Mouse (Mus musculus) lung, embryonic 16.5 days (tissue): ENCODE measurements around the gene Srarp. TPM values are rescaled to one million over a fixed set of nuclear protein-coding genes. Genes with fewer than 3 reads are reported as not detected.
A peak's percentile ranks its signal among the peaks of the same experiment; 100 is the strongest.

Experiments
- ATAC-seq: fragments of 200-750 bp; cut with Nextera tagmentation; 2 replicates; pipeline ENCODE4 v1.8.0; 2017; ENCODE audit warnings: low read depth, mild to moderate bottlenecking, moderate library complexity
- H3K27ac ChIP-seq: fragments of 300-500 bp; sonication (generic); 2 replicates; pipeline ENCODE4 v1.5.1; 2014; ENCODE audit warnings: mild to moderate bottlenecking, control low read depth, low read length
- H3K27me3 ChIP-seq: fragments of 300-500 bp; sonication (generic); 2 replicates; pipeline ENCODE4 v1.6.1; 2014; ENCODE audit warnings: low read depth, low read length, mixed read lengths; ENCODE audit not compliant: control insufficient read depth, insufficient read depth
- H3K36me3 ChIP-seq: fragments of 300-500 bp; sonication (generic); 2 replicates; pipeline ENCODE4 v1.6.1; 2014; ENCODE audit warnings: low read length; ENCODE audit not compliant: control insufficient read depth, insufficient read depth
- H3K4me1 ChIP-seq: fragments of 300-500 bp; sonication (generic); replicated peaks from 2 replicates; pipeline ENCODE4 v1.6.1; 2014; ENCODE audit warnings: low read length, mixed read lengths; ENCODE audit not compliant: control insufficient read depth, insufficient read depth
- H3K4me2 ChIP-seq: fragments of 300-500 bp; sonication (generic); 2 replicates; pipeline ENCODE4 v1.6.1; 2014; ENCODE audit warnings: low read depth, low read length, control low read depth
- H3K4me3 ChIP-seq: fragments of 300-500 bp; sonication (generic); 2 replicates; pipeline ENCODE4 v1.5.1; 2014; ENCODE audit warnings: mild to moderate bottlenecking, low read length, control low read depth
- H3K9ac ChIP-seq: fragments of 300-500 bp; sonication (generic); 2 replicates; pipeline ENCODE4 v1.6.1; 2014; ENCODE audit warnings: low read length, control low read depth
- H3K9me3 ChIP-seq: fragments of 300-500 bp; sonication (generic); 2 replicates; pipeline ENCODE4 v1.6.1; 2016; ENCODE audit warnings: low read length; ENCODE audit not compliant: control insufficient read depth
- WGBS: fragments of 180-500 bp; shearing (Covaris S2); extraction: QIAGEN DNeasy Blood & Tissue Kit; methylation state at CpG from one replicate; pipeline ENCODE4 v1.1.7; 2014; 5-methylcytosine and 5-hydroxymethylcytosine counted together
- polyA plus RNA-seq: library from polyadenylated mRNA; unstranded; fragments of >200 nt; fragmentation: Nextera tagmentation; extraction: Ambion mirVana; gene quantifications from 2 replicates; pipeline ENCODE4 v1.2.1, GENCODE M21; 2015

Srarp gene
- polyA plus RNA-seq, 1 experiment from 2014 or later: not detected

DNA sequence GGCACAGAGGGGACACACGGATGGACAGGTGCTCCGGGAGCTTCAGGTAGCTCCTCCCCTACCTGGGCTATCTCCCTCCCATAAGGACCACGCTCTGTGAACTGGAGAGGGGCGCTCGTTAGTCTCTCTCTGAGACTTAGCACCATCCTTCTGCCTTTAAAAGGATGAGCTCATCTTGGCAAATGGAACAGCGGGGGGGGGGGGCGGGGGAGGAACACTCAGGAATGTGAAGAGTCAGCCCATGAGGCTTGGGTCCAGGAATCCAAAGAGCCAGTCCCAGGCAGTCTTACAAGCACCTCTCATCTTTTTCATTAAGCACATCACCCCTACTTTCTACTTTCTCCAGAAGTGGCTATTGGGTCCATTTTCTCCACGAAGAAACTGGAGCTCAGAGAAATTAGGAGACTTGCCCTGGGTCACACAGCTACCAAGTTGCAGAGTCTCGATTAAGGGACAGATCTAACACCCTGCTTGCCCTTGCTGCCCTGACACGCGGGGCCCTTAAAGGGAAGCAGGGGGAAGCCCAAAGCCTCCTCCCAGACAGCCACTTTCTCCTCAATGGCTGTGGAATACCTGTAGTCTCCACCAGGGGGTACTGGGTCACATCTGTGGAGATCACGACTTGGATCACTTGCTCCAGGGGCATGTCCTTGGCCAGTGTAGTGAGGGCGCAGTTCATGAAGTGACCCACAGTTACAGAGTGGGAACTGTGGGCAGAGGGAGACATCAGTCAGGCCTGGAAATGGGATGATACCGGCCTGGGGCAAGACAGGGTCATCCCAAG is 29.2 kb downstream of the Srarp start:
- peak; percentile 11; the same call in 1 of the 2 replicates for ATAC-seq
- Histone ChIP-seq H3K27ac (no peak overlapping the region), H3K27me3 (peaks cover 2% of the 10 kb centered on the region; the same call in 1 of the 2 replicates)

DNA sequence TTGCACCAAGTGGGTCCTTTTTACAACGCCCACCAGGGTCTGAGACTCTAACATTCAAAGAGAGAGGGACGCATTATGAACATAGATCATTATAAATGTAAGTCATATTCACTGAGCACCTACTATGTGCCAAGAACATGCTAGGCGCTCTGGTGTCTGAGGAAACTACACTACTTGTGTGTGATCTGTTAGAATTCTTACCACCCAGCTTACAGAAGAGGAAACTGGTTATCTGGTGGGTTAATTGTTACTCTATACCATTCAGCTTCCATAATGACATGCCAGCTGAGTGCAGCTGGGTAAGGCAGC is 30.6 kb downstream of the Srarp start:
- H3K27me3 ChIP-seq: peaks cover 2% of the 10 kb centered on the region; the same call in 1 of the 2 replicates
- ATAC-seq: no peak
- H3K27ac ChIP-seq: no peak overlapping the region
- no peak overlapping the region for H3K9ac ChIP-seq
- H3K4me2 ChIP-seq: no peak overlapping the region
- no peaks in the 10 kb centered on the region for H3K36me3 ChIP-seq
- H3K9me3 ChIP-seq: no peaks in the 10 kb centered on the region
- H3K4me3 ChIP-seq: no peak overlapping the region
- WGBS: 75% methylated on average over 3 of the region's 3 CpGs
- H3K4me1 ChIP-seq: peaks cover 4% of the 10 kb centered on the region; the same call in 1 of the 2 replicates

More for the DNA sequence above, 29.2 kb downstream of the Srarp start:
- no peak overlapping the region for H3K4me3 ChIP-seq
- no peak overlapping the region for H3K4me2 ChIP-seq
- no peaks in the 10 kb centered on the region for H3K36me3 ChIP-seq
- H3K9me3 ChIP-seq: no peaks in the 10 kb centered on the region
- H3K9ac ChIP-seq: no peak overlapping the region
- peaks cover 4% of the 10 kb centered on the region; the same call in 1 of the 2 replicates for H3K4me1 ChIP-seq
- 23% methylated on average over 13 of the region's 14 CpGs for WGBS

DNA sequence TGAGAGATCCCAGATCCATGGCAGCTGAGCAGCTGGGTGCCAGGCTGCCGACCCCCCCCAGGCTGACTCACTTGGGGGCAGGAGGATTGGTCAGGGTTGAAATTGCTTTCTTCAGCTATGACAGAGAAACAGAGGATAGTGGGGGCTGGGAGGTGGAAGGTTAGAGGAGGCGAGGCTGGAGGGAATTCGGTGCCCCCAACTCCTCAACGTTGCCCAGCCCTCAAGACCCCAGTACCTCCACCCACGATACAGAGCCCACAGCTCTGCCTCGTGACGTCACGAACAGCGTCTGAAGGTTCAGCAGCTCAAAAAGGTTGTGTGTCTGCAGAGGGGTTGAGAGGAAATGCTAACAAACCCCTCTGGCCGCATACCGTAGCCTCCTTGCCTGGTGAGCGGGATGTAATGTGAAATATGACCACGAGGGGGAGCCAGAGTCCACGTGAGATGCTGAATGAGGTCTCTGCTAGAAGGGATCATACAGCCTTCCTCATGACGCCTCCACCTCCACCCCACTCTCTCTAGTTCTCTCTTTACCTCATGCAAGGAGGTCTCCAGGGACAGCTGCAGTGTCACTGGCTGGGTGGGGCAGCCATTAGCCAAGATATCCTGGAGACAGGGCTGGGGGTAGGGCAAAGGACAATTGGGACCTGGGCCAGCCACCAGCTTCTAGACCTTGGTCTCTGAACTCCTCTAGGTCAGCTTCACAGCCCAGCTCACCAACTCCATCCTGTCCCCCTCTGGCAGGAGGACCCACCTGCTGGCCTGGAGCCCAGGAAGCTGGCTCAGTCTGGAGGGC is 31.2 kb downstream of the Srarp start:
- WGBS: 11% methylated on average over 15 of the region's 15 CpGs
- Histone ChIP-seq H3K27ac (no peak overlapping the region), H3K36me3 (no peaks in the 10 kb centered on the region), H3K4me2 (peak overlapping the region; percentile 52), H3K4me1 (peaks cover 4% of the 10 kb centered on the region; the same call in 1 of the 2 replicates), H3K27me3 (peaks cover 2% of the 10 kb centered on the region; the same call in 1 of the 2 replicates), H3K4me3 (no peak overlapping the region), H3K9me3 (no peaks in the 10 kb centered on the region), H3K9ac (peak overlapping the region; percentile 51)
- ATAC-seq: peak; percentile 80

DNA sequence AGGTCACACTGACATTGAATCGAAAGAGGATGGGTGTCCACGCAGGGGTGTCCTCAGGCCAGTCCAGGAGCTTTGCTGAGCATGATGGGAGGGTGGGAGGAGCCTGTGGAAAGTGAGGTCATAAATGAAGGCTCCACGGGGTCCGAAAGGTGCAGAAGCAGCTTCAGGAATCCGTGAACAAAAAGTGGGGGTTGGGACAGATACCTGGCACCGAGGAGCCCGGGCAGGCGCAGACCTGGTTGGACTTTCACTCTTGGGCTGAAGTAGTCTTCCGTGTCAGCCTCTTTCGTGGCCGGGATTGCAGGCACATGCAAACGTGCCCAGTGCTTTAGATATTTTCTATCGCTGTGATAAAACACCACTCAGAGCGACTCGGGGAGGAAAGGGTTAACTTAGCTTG is 35.7 kb downstream of the Srarp start:
- no peaks in the 10 kb centered on the region for H3K9me3 ChIP-seq
- H3K4me2 ChIP-seq: no peak overlapping the region
- no peak overlapping the region for H3K9ac ChIP-seq
- no peak for ATAC-seq
- no peaks in the 10 kb centered on the region for H3K36me3 ChIP-seq
- H3K4me3 ChIP-seq: no peak overlapping the region
- no peak overlapping the region for H3K27ac ChIP-seq
- WGBS: 78% methylated on average over 15 of the region's 15 CpGs
- H3K27me3 ChIP-seq: peaks cover 2% of the 10 kb centered on the region; the same call in 1 of the 2 replicates
- H3K4me1 ChIP-seq: peaks cover 4% of the 10 kb centered on the region; the same call in 1 of the 2 replicates

DNA sequence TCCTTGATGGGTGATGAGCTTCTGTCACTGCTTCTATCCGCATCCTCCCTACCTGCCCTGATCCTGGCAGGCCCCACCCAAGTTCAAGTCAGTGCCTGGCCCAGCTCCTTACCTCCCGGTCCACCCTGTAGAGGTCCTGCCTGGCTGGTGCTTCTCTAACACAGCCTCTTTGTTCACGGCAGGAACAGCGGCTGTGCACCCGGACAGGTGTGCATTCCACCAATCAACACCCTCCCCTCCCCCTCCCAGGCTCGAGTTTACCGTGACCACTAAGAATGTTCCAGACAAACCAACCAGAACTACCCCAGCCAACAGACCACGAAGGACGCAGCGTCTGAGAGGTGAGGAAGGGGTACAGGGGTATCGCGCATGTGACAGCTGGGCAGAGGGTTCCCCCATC is 37.4 kb downstream of the Srarp start, which contains the start of gene Clcnka:
TSS of gene Clcnka (minus strand) at position 180 of the 400 bp plus-strand sequence.
- Histone ChIP-seq H3K9me3 (no peaks in the 10 kb centered on the region), H3K4me3 (no peak within 1 kb of the TSS), H3K9ac (0 out of 2 replicates have a peak within 1 kb of the TSS, but pooled peaks have one; percentile 16), H3K27me3 (no peaks in the 10 kb centered on the region), H3K36me3 (no peaks in the 10 kb centered on the region), H3K4me1 (peaks cover 5% of the 10 kb centered on the region), H3K4me2 (no peak within 1 kb of the TSS), H3K27ac (no peak within 1 kb of the TSS)
- 35% methylated on average over 12 of the region's 12 CpGs for WGBS
- peak; percentile 47 for ATAC-seq

DNA sequence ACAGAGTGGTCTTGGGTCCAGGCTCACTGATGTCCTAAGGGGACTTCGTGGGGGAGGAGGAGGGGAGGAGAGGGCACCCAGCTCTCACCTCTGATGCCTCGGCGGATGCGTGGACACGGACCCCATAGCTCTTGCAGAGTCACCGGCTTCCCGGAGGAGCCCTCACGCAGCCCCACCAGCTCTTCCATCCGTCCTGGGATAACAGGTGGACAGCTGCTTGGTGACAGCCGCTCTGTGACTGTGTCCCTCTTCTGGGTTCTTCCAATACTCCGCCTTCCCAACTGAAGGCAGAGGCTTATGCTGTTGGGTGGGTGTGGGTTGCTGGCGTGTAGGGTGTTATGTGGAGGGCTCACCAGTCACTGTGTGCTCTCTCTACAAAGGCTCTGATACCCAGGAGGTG is 38.0 kb downstream of the Srarp start:
- H3K36me3 ChIP-seq: no peaks in the 10 kb centered on the region
- H3K27me3 ChIP-seq: no peaks in the 10 kb centered on the region
- H3K4me1 ChIP-seq: peaks cover 5% of the 10 kb centered on the region
- ATAC-seq: no peak
- no peak overlapping the region for H3K4me2 ChIP-seq
- H3K9ac ChIP-seq: 0 out of 2 replicates have a peak overlapping the region, but pooled peaks have one; percentile 16
- no peak overlapping the region for H3K27ac ChIP-seq
- 62% methylated on average over 12 of the region's 12 CpGs for WGBS
- no peak overlapping the region for H3K4me3 ChIP-seq
- no peaks in the 10 kb centered on the region for H3K9me3 ChIP-seq

DNA sequence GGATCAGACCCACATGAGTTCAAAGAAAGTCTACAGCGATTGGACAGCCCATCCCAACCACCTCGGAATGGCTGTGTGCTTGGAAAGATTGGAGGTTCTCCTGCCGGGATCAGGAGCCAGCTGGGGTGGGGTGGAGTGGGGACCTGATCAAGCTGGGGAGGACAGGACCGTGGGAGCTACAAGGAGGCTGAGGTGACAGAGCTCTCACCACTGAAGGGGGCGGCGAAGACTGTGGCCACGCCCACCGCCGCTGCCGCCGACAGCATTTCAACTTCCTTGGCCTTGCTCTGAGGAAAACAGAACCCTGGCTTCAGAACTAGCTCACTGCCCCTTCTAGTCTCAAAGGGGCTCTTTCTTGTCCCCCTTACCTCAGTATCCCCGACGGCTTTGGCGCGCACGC is 41.2 kb downstream of the Srarp start:
- 13% methylated on average over 16 of the region's 16 CpGs for WGBS
- H3K4me3 ChIP-seq: no peak overlapping the region

DNA sequence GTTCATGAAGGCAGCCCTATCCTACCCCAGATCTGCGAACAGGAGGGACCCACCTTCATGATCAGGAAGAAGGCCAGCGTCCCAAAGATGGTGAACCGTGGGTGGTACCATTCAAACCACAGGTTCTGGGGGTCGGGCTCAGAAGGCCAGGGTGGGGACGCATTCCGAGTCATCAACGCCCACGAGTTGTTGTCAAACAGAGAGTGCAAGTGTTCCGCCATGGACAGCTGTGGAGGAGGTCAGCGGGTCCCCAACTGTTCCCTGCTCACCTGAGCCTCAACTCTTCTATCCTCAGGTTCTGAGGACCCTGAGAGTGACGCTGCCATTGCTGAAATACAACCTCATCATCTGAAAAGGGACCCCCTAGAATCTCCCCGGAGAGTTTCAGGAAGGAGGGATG is 44.6 kb downstream of the Srarp start:
- H3K27me3 ChIP-seq: no peaks in the 10 kb centered on the region
- H3K9ac ChIP-seq: no peak overlapping the region
- H3K9me3 ChIP-seq: no peaks in the 10 kb centered on the region
- peaks cover 5% of the 10 kb centered on the region for H3K4me1 ChIP-seq
- H3K4me3 ChIP-seq: no peak overlapping the region
- ATAC-seq: no peak
- no peak overlapping the region for H3K4me2 ChIP-seq
- WGBS: 68% methylated on average over 12 of the region's 12 CpGs
- no peaks in the 10 kb centered on the region for H3K36me3 ChIP-seq
- no peak overlapping the region for H3K27ac ChIP-seq

More for the DNA sequence above, 41.2 kb downstream of the Srarp start:
- Histone ChIP-seq H3K36me3 (no peaks in the 10 kb centered on the region), H3K4me1 (peaks cover 5% of the 10 kb centered on the region), H3K27me3 (no peaks in the 10 kb centered on the region), H3K4me2 (peak overlapping the region; percentile 12), H3K27ac (no peak overlapping the region), H3K9me3 (no peaks in the 10 kb centered on the region), H3K9ac (no peak overlapping the region)
- ATAC-seq: peak; percentile 24; the same call in 1 of the 2 replicates
